Mouse (Mus musculus) B cell, adult 67 days (primary cell): ENCODE data around the gene Tas2r122. TPM values are rescaled to one million over a fixed set of nuclear protein-coding genes. Genes with fewer than 3 reads are reported as not detected.

Experiments used
- total RNA-seq, 2 experiments: library from RNA; stranded (reverse); gene quantifications; 4 replicates each; pipeline ENCODE4 v1.2.4; 2023

The Tas2r122 gene
- not detected for total RNA-seq

GRCm38 (mm10) chr6:132711828-132712227 lies at the start of gene Tas2r122:
TSS of gene Tas2r122 (minus strand) at chr6:132711928.

GRCm38 (mm10) chr6:132754430-132754829 lies 42.7 kb upstream of the Tas2r122 start, which contains the start of gene Tas2r124:
TSS of gene Tas2r124 (plus strand) at chr6:132754730.

GRCm38 (mm10) chr6:132737935-132738334 lies 26.2 kb upstream of the Tas2r122 start, which contains the start of gene Tas2r115:
TSS of gene Tas2r115 (minus strand) at chr6:132738035.

GRCm38 (mm10) chr6:132700907-132701306 lies 10.8 kb downstream of the Tas2r122 start, which contains the start of gene Tas2r121:
TSS of gene Tas2r121 (minus strand) at chr6:132701007.

Other genes with a start within 250 kb of the Tas2r122 start
- gene Prh1, start 142.1 kb downstream of the Tas2r122 start, total RNA-seq = not detected
- not detected for gene Prp2, start 116.0 kb downstream of the Tas2r122 start, total RNA-seq
- gene A630073D07Rik, start 60.4 kb downstream of the Tas2r122 start, total RNA-seq = not detected
- not detected for gene Tas2r120, start 55.0 kb downstream of the Tas2r122 start, total RNA-seq
- gene Tas2r121, start 10.9 kb downstream of the Tas2r122 start, total RNA-seq = not detected
- gene Tas2r115, start 26.1 kb upstream of the Tas2r122 start, total RNA-seq = not detected
- not detected for gene Tas2r124, start 42.8 kb upstream of the Tas2r122 start, total RNA-seq
- not detected for gene Tas2r102, start 50.2 kb upstream of the Tas2r122 start, total RNA-seq
- gene Tas2r136, start 66.2 kb upstream of the Tas2r122 start, total RNA-seq = not detected
- not detected for gene Tas2r117, start 90.9 kb upstream of the Tas2r122 start, total RNA-seq
- not detected for gene Tas2r123, start 135.2 kb upstream of the Tas2r122 start, total RNA-seq
- gene Tas2r116, start 143.5 kb upstream of the Tas2r122 start, total RNA-seq = not detected
- gene Tas2r110, start 156.1 kb upstream of the Tas2r122 start, total RNA-seq = not detected
- not detected for gene Tas2r113, start 181.1 kb upstream of the Tas2r122 start, total RNA-seq
- gene Tas2r125, start 197.7 kb upstream of the Tas2r122 start, total RNA-seq = not detected
- gene Tas2r129, start 239.2 kb upstream of the Tas2r122 start, total RNA-seq = not detected
- not detected for gene Tas2r131, start 246.0 kb upstream of the Tas2r122 start, total RNA-seq